Mouse (Mus musculus) midbrain, postnatal 0 days (tissue): ENCODE data around the gene Mas1. TPM values are rescaled to one million over a fixed set of nuclear protein-coding genes. Genes with fewer than 3 reads are reported as not detected.

Source experiments
- ATAC-seq: fragments of 200-750 bp; cut with Nextera tagmentation; 2 replicates; pipeline ENCODE4 v1.8.0; 2017; ENCODE audit warnings: moderate number of reproducible peaks, mild to moderate bottlenecking, moderate TSS enrichment, moderate library complexity; ENCODE audit not compliant: low FRiP score
- DNase-seq: peaks from one replicate; pipeline ENCODE4 v3.0.0-alpha.2; 2015; ENCODE audit warnings: low spot score
- H3K27ac ChIP-seq: fragments of 300-500 bp; sonication (generic); 2 replicates; pipeline ENCODE4 v1.5.1; 2014; ENCODE audit warnings: low read depth, mild to moderate bottlenecking, low read length, mixed read lengths
- H3K27me3 ChIP-seq: fragments of 300-500 bp; sonication (generic); 2 replicates; pipeline ENCODE4 v1.6.1; 2014; ENCODE audit warnings: low read length, control low read depth, mixed read lengths; ENCODE audit not compliant: insufficient read depth
- H3K36me3 ChIP-seq: fragments of 300-500 bp; sonication (generic); 2 replicates; pipeline ENCODE4 v1.6.1; 2014; ENCODE audit warnings: low read length, control low read depth, mixed read lengths; ENCODE audit not compliant: insufficient read depth
- H3K4me1 ChIP-seq: fragments of 300-500 bp; sonication (generic); 2 replicates; pipeline ENCODE4 v1.6.1; 2014; ENCODE audit warnings: mild to moderate bottlenecking, control low read depth, antibody characterized with exemption, low read length, mixed read lengths; ENCODE audit not compliant: insufficient read depth
- H3K4me2 ChIP-seq: fragments of 300-500 bp; sonication (generic); 2 replicates; pipeline ENCODE4 v1.6.1; 2014; ENCODE audit warnings: low read depth, mild to moderate bottlenecking, low read length, mixed read lengths; ENCODE audit not compliant: poor library complexity, severe bottlenecking
- H3K4me3 ChIP-seq: fragments of 300-500 bp; sonication (generic); 2 replicates; pipeline ENCODE4 v1.5.1; 2014; ENCODE audit warnings: low read depth, mild to moderate bottlenecking, low read length, moderate library complexity
- H3K9ac ChIP-seq: fragments of 300-500 bp; sonication (generic); replicated peaks from 2 replicates; pipeline ENCODE4 v1.6.1; 2014; ENCODE audit warnings: mild to moderate bottlenecking, low read length, moderate library complexity, mixed read lengths; ENCODE audit not compliant: poor library complexity, severe bottlenecking
- H3K9me3 ChIP-seq: fragments of 300-500 bp; sonication (generic); 2 replicates; pipeline ENCODE4 v1.6.1; 2016; ENCODE audit warnings: low read length, control low read depth
- CTCF ChIP-seq: IDR thresholded peaks from 2 replicates; pipeline ENCODE4 v1.5.1; 2016; ENCODE audit warnings: antibody characterized with exemption, mild to moderate bottlenecking
- WGBS: fragments of 180-500 bp; shearing (Covaris S2); extraction: QIAGEN DNeasy Blood & Tissue Kit; methylation state at CpG from one replicate; pipeline ENCODE4 v1.1.7; 2014; 5-methylcytosine and 5-hydroxymethylcytosine counted together
- polyA plus RNA-seq: library from polyadenylated mRNA; unstranded; fragments of >200 nt; fragmentation: Nextera tagmentation; extraction: Ambion mirVana; gene quantifications from 2 replicates; pipeline ENCODE4 v1.2.1, GENCODE M21; 2015
- total RNA-seq: library from RNA; depleted of rRNA; stranded (reverse); fragments of >200 nt; gene quantifications from 2 replicates; pipeline ENCODE4 v1.2.3, GENCODE M21; 2014

Mas1 gene
- total and polyA plus RNA-seq, 2 experiments from 2014 or later, result 0.27 TPM; not detected in 1

GRCm38 (mm10) chr17:12834317-12834716, 33.6 kb downstream of the Mas1 start:
- no peaks in the 10 kb centered on the region for H3K36me3 ChIP-seq
- DNase-seq (no peak), ATAC-seq (no peak)
- WGBS, result 80% methylated on average over 3 of the region's 3 CpGs
- H3K9me3 ChIP-seq, result no peaks in the 10 kb centered on the region
- H3K4me2 ChIP-seq, result no peak overlapping the region
- no peaks in the 10 kb centered on the region for H3K27me3 ChIP-seq
- no peak overlapping the region for H3K9ac ChIP-seq
- TF ChIP-seq CTCF, result no peak
- H3K27ac ChIP-seq, result no peak overlapping the region
- H3K4me3 ChIP-seq, result no peak overlapping the region
- H3K4me1 ChIP-seq, result no peaks in the 10 kb centered on the region

DNA sequence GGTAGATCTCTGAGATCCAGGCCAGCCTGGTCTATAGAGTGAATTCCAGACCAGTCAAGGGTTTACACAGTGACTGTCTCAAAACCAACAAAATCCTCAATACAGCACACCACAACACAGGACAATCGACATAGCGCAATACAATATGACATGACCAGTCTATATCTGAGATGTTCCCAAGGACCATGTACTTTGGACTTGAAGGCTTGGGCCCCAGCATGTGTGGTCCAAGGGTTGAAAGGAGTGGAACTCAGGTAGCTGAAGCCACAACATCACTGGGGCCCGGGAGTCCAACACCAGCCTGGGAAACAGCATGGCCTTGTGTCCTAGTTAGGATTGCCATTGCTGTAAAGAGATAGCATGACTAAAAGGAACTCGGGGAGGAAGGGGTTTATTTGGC, 35.3 kb downstream of the Mas1 start:
- WGBS, result 93% methylated on average over 4 of the region's 4 CpGs
- no peak for TF ChIP-seq CTCF
- Histone ChIP-seq H3K4me1 (no peaks in the 10 kb centered on the region), H3K36me3 (no peaks in the 10 kb centered on the region), H3K9me3 (no peaks in the 10 kb centered on the region), H3K27ac (no peak overlapping the region), H3K4me3 (no peak overlapping the region), H3K27me3 (no peaks in the 10 kb centered on the region), H3K4me2 (no peak overlapping the region), H3K9ac (no peak overlapping the region)
- DNase-seq (no peak), ATAC-seq (no peak)

- H3K4me2 ChIP-seq, result no peak overlapping the region
- no peak for ATAC-seq
- TF ChIP-seq CTCF, result no peak
- no peaks in the 10 kb centered on the region for H3K27me3 ChIP-seq
- DNase-seq, result no peak
- H3K4me1 ChIP-seq, result no peaks in the 10 kb centered on the region
- H3K27ac ChIP-seq, result no peak overlapping the region
- H3K36me3 ChIP-seq, result no peaks in the 10 kb centered on the region
- H3K9me3 ChIP-seq, result no peaks in the 10 kb centered on the region
- WGBS, result 88% methylated on average over 3 of the region's 3 CpGs
- H3K9ac ChIP-seq, result no peak overlapping the region
- no peak overlapping the region for H3K4me3 ChIP-seq
Measured at GRCm38 (mm10) chr17:12832231-12832630, 35.7 kb downstream of the Mas1 start.

GRCm38 (mm10) chr17:12830351-12830750, 37.6 kb downstream of the Mas1 start:
- no peak overlapping the region for H3K4me2 ChIP-seq
- ATAC-seq (no peak), DNase-seq (no peak)
- H3K36me3 ChIP-seq, result no peaks in the 10 kb centered on the region
- H3K4me3 ChIP-seq, result no peak overlapping the region
- H3K9ac ChIP-seq, result no peak overlapping the region
- no peaks in the 10 kb centered on the region for H3K27me3 ChIP-seq
- H3K27ac ChIP-seq, result no peak overlapping the region
- TF ChIP-seq CTCF, result no peak
- no peaks in the 10 kb centered on the region for H3K4me1 ChIP-seq
- no peaks in the 10 kb centered on the region for H3K9me3 ChIP-seq
- 82% methylated on average over 5 of the region's 5 CpGs for WGBS

DNA sequence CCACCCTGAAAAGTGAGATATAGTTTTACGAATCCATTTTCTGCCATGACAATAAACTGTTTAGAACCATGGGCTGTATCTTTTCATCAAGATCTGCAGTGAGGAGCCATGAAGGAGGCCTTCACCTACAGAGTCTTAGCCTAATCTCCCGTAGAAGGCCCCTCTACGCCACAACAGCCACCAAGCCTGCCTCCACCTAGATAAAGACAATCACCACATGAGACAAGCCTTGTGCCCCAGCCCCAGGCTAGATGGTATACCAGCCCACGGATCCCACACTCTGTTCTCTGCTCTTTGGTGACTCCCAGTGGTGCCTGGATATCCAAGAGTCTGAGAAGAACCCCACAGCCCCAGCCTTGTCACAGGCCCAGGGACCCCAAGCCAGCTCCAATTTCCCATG, 52.1 kb downstream of the Mas1 start:
- TF ChIP-seq CTCF, result no peak
- ATAC-seq (no peak), DNase-seq (no peak)
- Histone ChIP-seq H3K9ac (no peak overlapping the region), H3K27me3 (no peaks in the 10 kb centered on the region), H3K4me3 (no peak overlapping the region), H3K4me2 (no peak overlapping the region), H3K27ac (no peak overlapping the region), H3K4me1 (no peaks in the 10 kb centered on the region), H3K36me3 (no peaks in the 10 kb centered on the region), H3K9me3 (no peaks in the 10 kb centered on the region)
- 92% methylated on average over 4 of the region's 4 CpGs for WGBS

- Histone ChIP-seq H3K4me1 (no peaks in the 10 kb centered on the region), H3K9ac (no peak overlapping the region), H3K36me3 (no peaks in the 10 kb centered on the region), H3K9me3 (no peaks in the 10 kb centered on the region), H3K27ac (no peak overlapping the region), H3K4me3 (no peak overlapping the region), H3K4me2 (no peak overlapping the region), H3K27me3 (no peaks in the 10 kb centered on the region)
- DNase-seq, result no peak
- 88% methylated on average over 3 of the region's 3 CpGs for WGBS
- TF ChIP-seq CTCF, result no peak
- ATAC-seq, result no peak
Measured at GRCm38 (mm10) chr17:12814502-12814901, 53.4 kb downstream of the Mas1 start.

DNA sequence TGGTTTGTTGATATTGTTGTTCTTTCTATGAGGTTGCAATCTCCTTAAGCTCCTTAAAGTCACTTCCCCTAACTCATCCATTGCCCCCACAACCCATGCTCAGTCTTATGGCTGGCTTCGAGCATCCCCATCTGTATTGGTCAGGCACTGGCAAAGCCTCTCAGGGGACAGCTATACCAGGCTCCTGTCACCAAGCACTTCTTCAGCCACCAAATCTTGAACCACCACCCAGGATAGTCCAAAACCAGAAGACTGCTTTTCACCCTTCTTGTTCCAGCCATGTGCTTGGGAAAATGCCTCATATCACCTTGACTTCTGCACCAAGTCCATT, 57.0 kb downstream of the Mas1 start:
- H3K27ac ChIP-seq, result no peak overlapping the region

More for the DNA sequence above, 57.0 kb downstream of the Mas1 start:
- Histone ChIP-seq H3K27me3 (no peaks in the 10 kb centered on the region), H3K9ac (no peak overlapping the region), H3K4me1 (no peaks in the 10 kb centered on the region), H3K4me3 (no peak overlapping the region), H3K4me2 (no peak overlapping the region), H3K36me3 (no peaks in the 10 kb centered on the region), H3K9me3 (no peaks in the 10 kb centered on the region)
- no peak for TF ChIP-seq CTCF
- DNase-seq (no peak), ATAC-seq (no peak)
- WGBS, result 90% methylated on average over 1 of the region's 1 CpGs
